Comparison of ENCODE assay signal across 17 mouse cellular contexts in genomic region chr1:87686351-87686750, GRCm38 (mm10).
DNase-seq lines count a peak whose midpoint lies in the region; ATAC-seq and TF ChIP-seq lines count a peak whose summit lies in the region.
"Had no signal": no experiment of that assay in that cellular context is flagged by ENCODE, and none has a peak within 500 bp of the region (broad histone marks: within the 10 kb centered on the region; RNA-seq: fewer than 3 reads in every experiment).

No protein-coding gene starts in this region.

- H3K4me2 ChIP-seq in kidney, embryonic 14.5 days (replicated peaks; ENCODE audit: low read depth, low read length), result no peak overlapping the region
- H3K4me2 ChIP-seq: forebrain, embryonic 15.5 days; limb, embryonic 15.5 days had no signal

- H3K4me3 ChIP-seq in kidney, adult 2 months (ENCODE audit: insufficient read depth, low read depth, low read length), result no peak overlapping the region
- H3K4me3 ChIP-seq in kidney, embryonic 14.5 days (ENCODE audit: low read length), result no peak overlapping the region
- H3K4me3 ChIP-seq: forebrain, embryonic 15.5 days; heart, embryonic 10.5 days; limb, embryonic 15.5 days had no signal

- no peaks in the 10 kb centered on the region for H3K4me1 ChIP-seq in kidney, adult 2 months (ENCODE audit: control insufficient read depth, insufficient read depth, low read length)
- no peaks in the 10 kb centered on the region for H3K4me1 ChIP-seq in kidney, embryonic 14.5 days (ENCODE audit: control insufficient read depth, insufficient read depth, low read length)
- H3K4me1 ChIP-seq: forebrain, embryonic 15.5 days; heart, embryonic 10.5 days had no signal

- no peaks in the 10 kb centered on the region for H3K27me3 ChIP-seq in kidney, adult 2 months (replicated peaks; ENCODE audit: control insufficient read depth, insufficient read depth, low read length)
- no peaks in the 10 kb centered on the region for H3K27me3 ChIP-seq in kidney, embryonic 14.5 days (ENCODE audit: control insufficient read depth, insufficient read depth, low read length)
- H3K27me3 ChIP-seq: forebrain, embryonic 15.5 days; limb, embryonic 15.5 days had no signal

- H3K9ac ChIP-seq in kidney, embryonic 14.5 days (ENCODE audit: low read depth, low read length), result no peak overlapping the region
- H3K9ac ChIP-seq: forebrain, embryonic 15.5 days; limb, embryonic 15.5 days; liver, postnatal 0 days had no signal

- ATAC-seq in kidney, embryonic 14.5 days (ENCODE audit: low FRiP score, low TSS enrichment), result no peak
- ATAC-seq: forebrain, embryonic 15.5 days; liver, postnatal 0 days; midbrain, embryonic 16.5 days had no signal

- peak; percentile 22 for DNase-seq in adrenal gland, adult 8-10 months
- no peak for DNase-seq in adrenal gland, adult 18-20 months (ENCODE audit: low spot score in 2 of 2)
- DNase-seq in kidney, adult 2 months, result peak; percentile 4
- peak; percentile 15 for DNase-seq in right cerebral cortex, adult 18-20 months
- DNase-seq in right cerebral cortex, postnatal 36 days (ENCODE audit: low spot score in 2 of 2), result no peak
- no peak for DNase-seq in thymus, postnatal 36 days
- DNase-seq in urinary bladder, postnatal 10 days (ENCODE audit: low spot score), result no peak
- DNase-seq: cerebellum, postnatal 36 days; gastrocnemius, postnatal 14 days; heart, postnatal 14 days; liver, postnatal 0 days; right cerebral cortex, postnatal 4 days had no signal

- no peak overlapping the region for H3K27ac ChIP-seq in kidney, adult 2 months (ENCODE audit: insufficient read depth, low read depth, low read length)
- no peak overlapping the region for H3K27ac ChIP-seq in kidney, embryonic 14.5 days (ENCODE audit: low read depth, low read length)
- H3K27ac ChIP-seq: forebrain, embryonic 15.5 days; heart, embryonic 10.5 days; limb, embryonic 15.5 days had no signal

- WGBS in kidney, adult 2 months, result 42% methylated on average over 4 of the region's 4 CpGs
- 35% methylated on average over 4 of the region's 4 CpGs for WGBS in kidney, embryonic 14.5 days

- TF ChIP-seq POLR2A in kidney, adult 2 months (IDR thresholded peaks at IDR 0.05; ENCODE audit: low read depth, low read length), result no peak

- no peaks in the 10 kb centered on the region for H3K36me3 ChIP-seq in kidney, adult 2 months (ENCODE audit: control insufficient read depth, insufficient read depth, low read length)
- H3K36me3 ChIP-seq in kidney, embryonic 14.5 days (ENCODE audit: control insufficient read depth, insufficient read depth, low read length), result no peaks in the 10 kb centered on the region
- H3K36me3 ChIP-seq: forebrain, embryonic 15.5 days; limb, embryonic 15.5 days had no signal

- TF ChIP-seq CTCF in kidney, adult 2 months (conservative IDR thresholded peaks at IDR 0.05; ENCODE audit: insufficient read depth, insufficient read length, low read depth, low read length), result no peak

- H3K9me3 ChIP-seq in kidney, embryonic 14.5 days (ENCODE audit: control insufficient read depth, low read length), result no peaks in the 10 kb centered on the region
- H3K9me3 ChIP-seq: forebrain, embryonic 15.5 days; heart, embryonic 10.5 days; limb, embryonic 15.5 days had no signal

Comparison
In these comparisons a context has a peak if more than half of its experiments do, and no peak if none do; other contexts are left out.
1. DNase-seq: peak in adrenal gland, adult 8-10 months (single experiment), kidney, adult 2 months (single experiment) and right cerebral cortex, adult 18-20 months (single experiment); none in adrenal gland, adult 18-20 months (0 of 2), right cerebral cortex, postnatal 36 days (0 of 2), thymus, postnatal 36 days (0 of 2) and urinary bladder, postnatal 10 days (single experiment).